Mouse (Mus musculus): ENCODE data around the gene Lrpprc. TPM values are rescaled to one million over a fixed set of nuclear protein-coding genes. Genes with fewer than 3 reads are reported as not detected.
A peak's percentile ranks its signal among the peaks of the same experiment; 100 is the strongest.
"Not testable (repeated sequence)": the region's sequence is repeated elsewhere in the genome, so short reads cannot be mapped to it uniquely, and the experiment has no call there.

Gene Lrpprc
- polyA plus RNA-seq, 1 experiment from 2014 or later, result 62.2 TPM

DNA sequence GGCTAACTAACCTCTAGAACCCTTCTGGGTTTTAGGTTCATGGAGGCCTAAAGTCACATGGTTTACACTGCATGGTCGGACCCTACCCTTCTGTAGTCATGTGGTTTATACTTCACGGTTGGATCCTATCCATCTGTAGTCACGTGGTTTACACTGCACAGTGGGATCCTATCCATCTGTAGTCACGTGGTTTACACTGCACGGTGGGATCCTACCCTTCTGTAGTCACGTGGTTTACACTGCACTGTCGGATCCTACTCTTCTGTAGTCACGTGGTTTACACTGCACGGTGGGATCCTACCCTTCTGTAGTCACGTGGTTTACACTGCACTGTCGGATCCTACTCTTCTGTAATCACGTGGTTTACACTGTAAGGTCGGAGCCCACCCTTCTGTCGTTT is 23.6 kb upstream of the Lrpprc start:
- H3K9ac ChIP-seq (ENCODE audit: low read depth, low read length); H3K36me3 ChIP-seq (ENCODE audit: control insufficient read depth, insufficient read depth, low read length); H3K4me3 ChIP-seq (ENCODE audit: low read depth, low read length); ATAC-seq (replicated peaks; ENCODE audit: insufficient number of reproducible peaks, low FRiP score, low TSS enrichment); H3K27ac ChIP-seq (ENCODE audit: low read depth, low read length); H3K27me3 ChIP-seq (ENCODE audit: control insufficient read depth, insufficient read depth, low read length); H3K9me3 ChIP-seq (replicated peaks; ENCODE audit: control insufficient read depth, low read length); H3K4me1 ChIP-seq (ENCODE audit: control insufficient read depth, insufficient read depth, low read length); H3K4me2 ChIP-seq: not testable (repeated sequence)
- 80% methylated on average over 14 of the region's 14 CpGs for WGBS (ENCODE audit: insufficient replicate concordance)

DNA sequence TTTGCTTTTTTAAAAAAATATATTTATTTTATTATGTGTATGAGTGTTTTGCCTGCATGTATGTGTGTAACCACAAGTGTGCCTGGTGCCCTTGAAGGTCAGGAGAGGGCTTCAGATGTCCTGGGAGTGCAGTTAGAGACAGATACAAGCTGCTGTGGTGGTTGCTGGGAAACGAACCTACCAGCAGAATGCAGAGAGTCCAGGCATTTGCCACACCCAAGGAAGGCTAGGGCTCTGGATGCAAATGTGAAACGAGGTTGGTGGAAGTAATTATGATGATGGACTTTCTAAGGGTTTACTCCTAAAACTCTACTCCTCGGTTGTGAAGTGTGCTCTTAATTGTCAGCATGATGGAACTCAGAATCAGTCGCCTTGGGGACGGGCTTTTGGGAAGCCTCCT is 1.4 kb upstream of the Lrpprc start:
- H3K4me3 ChIP-seq (ENCODE audit: low read depth, low read length), result 0 out of 2 replicates have a peak overlapping the region, but pooled peaks have one; percentile 71
- H3K4me1 ChIP-seq (ENCODE audit: control insufficient read depth, insufficient read depth, low read length), result peaks cover 13% of the 10 kb centered on the region
- H3K4me2 ChIP-seq, result peak overlapping the region; percentile 84
- 73% methylated on average over 5 of the region's 5 CpGs for WGBS (ENCODE audit: insufficient replicate concordance)
- no peaks in the 10 kb centered on the region for H3K27me3 ChIP-seq (ENCODE audit: control insufficient read depth, insufficient read depth, low read length)
- no peaks in the 10 kb centered on the region for H3K36me3 ChIP-seq (ENCODE audit: control insufficient read depth, insufficient read depth, low read length)
- no peaks in the 10 kb centered on the region for H3K9me3 ChIP-seq (replicated peaks; ENCODE audit: control insufficient read depth, low read length)
- H3K27ac ChIP-seq (ENCODE audit: low read depth, low read length), result no peak overlapping the region
- ATAC-seq (replicated peaks; ENCODE audit: insufficient number of reproducible peaks, low FRiP score, low TSS enrichment), result no peak
- H3K9ac ChIP-seq (ENCODE audit: low read depth, low read length), result no peak overlapping the region

DNA sequence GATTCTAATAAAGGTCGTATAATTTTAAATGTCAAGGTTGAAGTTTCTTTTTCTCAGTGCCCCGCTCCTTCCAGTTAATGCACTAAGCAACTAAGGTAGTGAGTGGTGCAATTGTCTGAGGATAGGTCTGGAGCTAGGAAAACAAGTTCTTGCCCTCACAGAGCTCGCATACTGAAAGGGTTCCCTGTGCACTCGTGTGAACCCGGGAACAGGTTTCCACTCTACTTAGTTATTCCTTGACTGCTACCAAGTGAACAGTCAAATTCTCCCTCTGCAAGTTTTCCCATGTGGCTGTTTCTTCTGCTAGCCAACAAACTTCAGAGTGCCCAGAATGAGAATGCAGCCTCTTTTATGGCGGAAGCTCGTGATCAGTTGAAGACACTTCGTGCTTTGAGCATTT is 567 bp upstream of the Lrpprc start:
- Histone ChIP-seq H3K4me3 (ENCODE audit: low read depth, low read length) (peak overlapping the region; percentile 71), H3K27ac (ENCODE audit: low read depth, low read length) (peak overlapping the region; percentile 81), H3K9ac (ENCODE audit: low read depth, low read length) (peak overlapping the region; percentile 76), H3K27me3 (ENCODE audit: control insufficient read depth, insufficient read depth, low read length) (no peaks in the 10 kb centered on the region), H3K9me3 (replicated peaks; ENCODE audit: control insufficient read depth, low read length) (no peaks in the 10 kb centered on the region), H3K4me1 (ENCODE audit: control insufficient read depth, insufficient read depth, low read length) (peaks cover 13% of the 10 kb centered on the region), H3K36me3 (ENCODE audit: control insufficient read depth, insufficient read depth, low read length) (no peaks in the 10 kb centered on the region), H3K4me2 (peak overlapping the region; percentile 84)
- no peak for ATAC-seq (replicated peaks; ENCODE audit: insufficient number of reproducible peaks, low FRiP score, low TSS enrichment)
- 7% methylated on average over 8 of the region's 8 CpGs for WGBS (ENCODE audit: insufficient replicate concordance)

DNA sequence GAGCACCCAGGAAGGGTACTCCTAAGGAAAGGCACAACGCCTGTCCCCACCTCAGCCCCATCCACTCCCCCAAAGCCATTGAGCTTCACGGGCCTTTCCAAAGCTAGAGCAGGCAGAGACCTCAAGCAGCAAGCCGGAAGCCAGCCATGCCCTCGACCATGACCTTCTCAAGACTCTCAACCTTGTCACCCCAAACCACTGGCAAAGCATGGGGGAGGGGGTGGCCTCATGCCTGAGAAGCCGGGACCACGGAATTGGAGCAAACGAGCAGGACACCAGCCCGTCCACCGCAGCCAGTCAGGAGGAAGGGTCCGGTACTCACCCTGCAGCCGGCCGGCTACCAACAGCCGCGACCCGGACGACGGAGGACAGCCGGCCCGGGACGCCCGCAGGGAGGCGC is 546 bp downstream of the Lrpprc start:
- H3K9me3 ChIP-seq (replicated peaks; ENCODE audit: control insufficient read depth, low read length), result no peaks in the 10 kb centered on the region
- H3K27me3 ChIP-seq (ENCODE audit: control insufficient read depth, insufficient read depth, low read length), result no peaks in the 10 kb centered on the region
- peak overlapping the region; percentile 76; the same call in 1 of the 2 replicates for H3K27ac ChIP-seq (ENCODE audit: low read depth, low read length)
- WGBS (ENCODE audit: insufficient replicate concordance), result 0% methylated on average over 19 of the region's 22 CpGs
- H3K36me3 ChIP-seq (ENCODE audit: control insufficient read depth, insufficient read depth, low read length), result no peaks in the 10 kb centered on the region
- peaks cover 13% of the 10 kb centered on the region for H3K4me1 ChIP-seq (ENCODE audit: control insufficient read depth, insufficient read depth, low read length)
- peak overlapping the region; percentile 76 for H3K9ac ChIP-seq (ENCODE audit: low read depth, low read length)
- peak overlapping the region; percentile 71 for H3K4me3 ChIP-seq (ENCODE audit: low read depth, low read length)
- peak overlapping the region; percentile 84 for H3K4me2 ChIP-seq
- no peak; the same call in 1 of the 2 replicates for ATAC-seq (replicated peaks; ENCODE audit: insufficient number of reproducible peaks, low FRiP score, low TSS enrichment)

DNA sequence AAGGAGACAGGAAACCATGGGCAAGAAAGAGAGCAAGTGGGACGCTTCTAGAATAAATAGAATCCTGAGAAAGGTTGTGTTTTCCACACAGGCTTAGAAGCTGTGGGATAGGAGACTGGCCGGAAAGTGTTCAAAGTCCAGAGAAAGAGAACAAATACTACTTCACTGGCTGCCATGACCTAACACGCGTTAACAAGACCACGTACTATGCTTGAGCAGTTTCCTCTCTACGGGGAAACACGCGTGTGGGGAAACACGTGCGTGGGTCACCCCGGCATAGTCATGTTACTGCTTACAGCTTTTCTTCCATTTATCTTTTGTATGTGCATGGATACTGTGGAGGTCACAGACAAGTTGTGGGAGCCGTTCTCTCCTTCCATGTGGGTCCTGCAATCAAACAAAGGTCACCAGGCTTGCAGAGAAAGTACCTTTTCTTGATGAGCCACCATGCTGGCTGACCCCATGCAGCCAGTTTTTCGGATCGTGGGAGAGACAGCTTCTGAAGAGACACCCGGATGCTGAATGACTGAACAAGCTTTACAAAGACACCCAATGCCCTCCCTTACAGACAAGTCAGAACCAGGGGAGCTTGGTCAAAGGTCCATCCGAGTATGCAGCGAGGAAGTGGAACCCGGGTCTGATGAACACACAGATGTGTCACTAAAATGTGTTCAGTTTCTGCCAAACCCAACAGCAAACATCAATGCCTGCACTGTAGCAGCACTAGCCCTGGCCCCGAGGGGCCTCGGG is 2.0 kb downstream of the Lrpprc start:
- H3K36me3 ChIP-seq (ENCODE audit: control insufficient read depth, insufficient read depth, low read length), result no peaks in the 10 kb centered on the region
- H3K4me2 ChIP-seq, result peak overlapping the region; percentile 84
- H3K27me3 ChIP-seq (ENCODE audit: control insufficient read depth, insufficient read depth, low read length), result no peaks in the 10 kb centered on the region
- WGBS (ENCODE audit: insufficient replicate concordance), result 90% methylated on average over 20 of the region's 20 CpGs
- no peak overlapping the region for H3K4me3 ChIP-seq (ENCODE audit: low read depth, low read length)
- no peak overlapping the region for H3K27ac ChIP-seq (ENCODE audit: low read depth, low read length)
- H3K9ac ChIP-seq (ENCODE audit: low read depth, low read length), result no peak overlapping the region
- no peaks in the 10 kb centered on the region for H3K9me3 ChIP-seq (replicated peaks; ENCODE audit: control insufficient read depth, low read length)
- peaks cover 13% of the 10 kb centered on the region for H3K4me1 ChIP-seq (ENCODE audit: control insufficient read depth, insufficient read depth, low read length)
- no peak for ATAC-seq (replicated peaks; ENCODE audit: insufficient number of reproducible peaks, low FRiP score, low TSS enrichment)

DNA sequence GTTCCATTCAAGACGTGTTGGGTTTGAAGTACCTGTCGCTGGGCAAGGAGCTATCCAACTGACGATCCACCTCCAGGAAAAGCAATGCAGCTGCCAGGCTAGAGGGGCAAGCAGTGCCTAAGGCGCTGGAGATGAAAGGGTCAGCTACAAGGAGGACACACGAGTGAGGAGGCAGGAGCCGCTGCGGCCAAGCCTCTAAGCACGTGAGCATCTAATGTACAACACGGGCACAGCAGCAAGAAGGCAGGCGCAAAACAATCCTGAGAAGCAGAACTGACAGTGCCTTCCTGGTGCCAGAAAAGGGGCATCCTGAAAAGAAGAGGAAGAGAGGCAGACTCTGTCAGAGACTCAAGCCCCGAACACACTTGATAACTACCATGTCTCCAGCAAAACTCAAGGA is 3.1 kb downstream of the Lrpprc start:
- H3K4me3 ChIP-seq (ENCODE audit: low read depth, low read length), result no peak overlapping the region
- H3K4me2 ChIP-seq, result no peak overlapping the region
- no peak overlapping the region for H3K27ac ChIP-seq (ENCODE audit: low read depth, low read length)
- no peak for ATAC-seq (replicated peaks; ENCODE audit: insufficient number of reproducible peaks, low FRiP score, low TSS enrichment)
- 88% methylated on average over 11 of the region's 11 CpGs for WGBS (ENCODE audit: insufficient replicate concordance)
- H3K36me3 ChIP-seq (ENCODE audit: control insufficient read depth, insufficient read depth, low read length), result no peaks in the 10 kb centered on the region
- no peaks in the 10 kb centered on the region for H3K9me3 ChIP-seq (replicated peaks; ENCODE audit: control insufficient read depth, low read length)
- peaks cover 13% of the 10 kb centered on the region for H3K4me1 ChIP-seq (ENCODE audit: control insufficient read depth, insufficient read depth, low read length)
- H3K9ac ChIP-seq (ENCODE audit: low read depth, low read length), result no peak overlapping the region
- H3K27me3 ChIP-seq (ENCODE audit: control insufficient read depth, insufficient read depth, low read length), result no peaks in the 10 kb centered on the region

DNA sequence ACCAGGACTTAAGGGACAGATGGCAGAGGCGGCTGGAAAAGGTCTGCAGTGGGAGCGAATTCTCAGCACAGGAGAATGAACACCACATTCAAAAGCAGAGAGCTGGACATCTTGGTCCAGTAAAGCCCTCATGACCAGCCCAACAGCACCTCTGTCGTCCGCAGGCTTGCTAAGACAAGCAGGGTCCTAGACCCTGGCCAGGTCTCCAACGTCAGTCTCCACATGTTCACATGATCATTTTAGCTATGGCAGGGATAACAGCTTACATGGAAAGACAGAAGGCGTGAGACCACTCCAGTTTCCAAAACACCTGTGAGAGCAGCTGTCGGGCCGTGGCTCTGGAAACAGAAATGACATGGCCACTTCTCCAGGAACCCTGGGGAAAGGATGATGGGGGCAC is 3.7 kb downstream of the Lrpprc start:
- Histone ChIP-seq H3K9ac (ENCODE audit: low read depth, low read length) (no peak overlapping the region), H3K27me3 (ENCODE audit: control insufficient read depth, insufficient read depth, low read length) (no peaks in the 10 kb centered on the region), H3K4me3 (ENCODE audit: low read depth, low read length) (no peak overlapping the region), H3K4me1 (ENCODE audit: control insufficient read depth, insufficient read depth, low read length) (peaks cover 12% of the 10 kb centered on the region), H3K27ac (ENCODE audit: low read depth, low read length) (no peak overlapping the region), H3K4me2 (no peak overlapping the region), H3K9me3 (replicated peaks; ENCODE audit: control insufficient read depth, low read length) (no peaks in the 10 kb centered on the region), H3K36me3 (ENCODE audit: control insufficient read depth, insufficient read depth, low read length) (no peaks in the 10 kb centered on the region)
- 90% methylated on average over 8 of the region's 8 CpGs for WGBS (ENCODE audit: insufficient replicate concordance)
- no peak for ATAC-seq (replicated peaks; ENCODE audit: insufficient number of reproducible peaks, low FRiP score, low TSS enrichment)

DNA sequence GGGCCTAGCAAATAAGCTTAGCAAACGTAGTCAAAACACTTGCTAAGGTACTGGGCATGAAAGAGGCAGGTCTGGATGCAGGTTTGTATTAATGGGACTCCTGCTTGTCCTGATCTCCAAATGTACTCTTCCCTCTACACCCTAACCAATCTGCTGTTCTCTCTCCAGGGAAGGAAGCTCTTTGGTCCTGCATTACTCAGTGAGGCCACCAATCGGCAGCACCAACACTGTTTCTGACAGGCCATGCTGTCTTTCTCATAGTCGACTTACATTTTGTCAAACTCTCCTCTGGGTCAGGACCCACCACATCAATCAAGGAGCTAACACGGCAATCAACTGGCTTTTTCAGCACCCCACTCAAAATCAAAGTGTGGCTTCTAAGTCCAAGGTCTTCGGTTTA is 5.4 kb downstream of the Lrpprc start:
- Histone ChIP-seq H3K4me1 (ENCODE audit: control insufficient read depth, insufficient read depth, low read length) (peaks cover 9% of the 10 kb centered on the region), H3K36me3 (ENCODE audit: control insufficient read depth, insufficient read depth, low read length) (no peaks in the 10 kb centered on the region), H3K9me3 (replicated peaks; ENCODE audit: control insufficient read depth, low read length) (no peaks in the 10 kb centered on the region), H3K4me3 (ENCODE audit: low read depth, low read length) (no peak overlapping the region), H3K9ac (ENCODE audit: low read depth, low read length) (no peak overlapping the region), H3K4me2 (no peak overlapping the region), H3K27ac (ENCODE audit: low read depth, low read length) (no peak overlapping the region), H3K27me3 (ENCODE audit: control insufficient read depth, insufficient read depth, low read length) (no peaks in the 10 kb centered on the region)
- no peak for ATAC-seq (replicated peaks; ENCODE audit: insufficient number of reproducible peaks, low FRiP score, low TSS enrichment)
- 79% methylated on average over 5 of the region's 5 CpGs for WGBS (ENCODE audit: insufficient replicate concordance)

DNA sequence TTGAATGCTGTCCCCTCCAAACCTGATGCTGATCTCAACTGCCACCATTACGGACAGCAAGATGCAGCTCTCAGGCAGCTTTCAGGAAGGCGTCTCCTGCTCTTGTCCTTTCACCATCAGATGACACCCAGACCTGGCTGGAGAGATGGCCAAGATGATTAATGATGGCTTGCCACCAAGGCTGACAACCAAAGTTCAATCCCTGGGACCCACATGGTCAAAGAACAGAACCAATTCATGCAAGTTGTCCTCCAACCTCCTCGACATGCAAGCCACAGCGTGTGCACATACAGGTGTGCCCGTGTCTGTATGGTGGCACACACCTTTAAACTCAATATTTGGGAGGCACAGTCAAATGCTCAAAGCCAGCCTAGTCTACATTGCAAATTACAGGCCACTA is 7.1 kb downstream of the Lrpprc start:
- no peak for ATAC-seq (replicated peaks; ENCODE audit: insufficient number of reproducible peaks, low FRiP score, low TSS enrichment)
- Histone ChIP-seq H3K4me2 (no peak overlapping the region), H3K27me3 (ENCODE audit: control insufficient read depth, insufficient read depth, low read length) (no peaks in the 10 kb centered on the region), H3K9ac (ENCODE audit: low read depth, low read length) (no peak overlapping the region), H3K36me3 (ENCODE audit: control insufficient read depth, insufficient read depth, low read length) (no peaks in the 10 kb centered on the region), H3K4me3 (ENCODE audit: low read depth, low read length) (no peak overlapping the region), H3K9me3 (replicated peaks; ENCODE audit: control insufficient read depth, low read length) (no peaks in the 10 kb centered on the region), H3K27ac (ENCODE audit: low read depth, low read length) (no peak overlapping the region), H3K4me1 (ENCODE audit: control insufficient read depth, insufficient read depth, low read length) (peaks cover 2% of the 10 kb centered on the region; the same call in 1 of the 2 replicates)
- WGBS (ENCODE audit: insufficient replicate concordance), result 89% methylated on average over 5 of the region's 5 CpGs

All from heart, embryonic 11.5 days (tissue).